Mouse (Mus musculus): ENCODE data around the gene Kcng4. TPM values are rescaled to one million over a fixed set of nuclear protein-coding genes. Genes with fewer than 3 reads are reported as not detected.

Gene Kcng4
- polyA plus RNA-seq, 1 experiment from 2014 or later = 0.28 TPM

DNA sequence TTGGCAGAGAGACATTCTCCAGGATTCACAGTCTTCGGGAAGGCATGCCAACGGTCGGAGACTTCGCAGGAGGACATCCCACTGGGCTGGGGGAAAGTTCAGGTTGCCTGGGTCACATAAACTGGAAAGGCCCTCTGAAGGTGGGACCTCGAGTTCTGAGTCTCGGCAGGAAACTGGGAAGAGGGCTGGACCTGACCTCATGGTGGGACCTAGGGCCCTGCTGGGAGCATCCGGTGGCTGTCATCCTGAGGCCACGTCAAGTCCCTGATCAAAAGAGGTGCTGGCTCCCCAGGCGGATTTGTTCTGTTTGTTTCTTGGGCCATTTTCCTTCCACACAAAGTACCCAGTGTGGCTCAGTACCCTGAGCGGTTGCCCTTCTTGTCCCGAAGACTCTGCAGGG is 28.0 kb upstream of the Kcng4 start:
- Histone ChIP-seq H3K9me3 (no peaks in the 10 kb centered on the region), H3K4me1 (peaks cover 26% of the 10 kb centered on the region), H3K36me3 (no peaks in the 10 kb centered on the region), H3K27ac (no peak overlapping the region), H3K9ac (no peak overlapping the region), H3K27me3 (replicated peaks) (no peaks in the 10 kb centered on the region), H3K4me3 (replicated peaks) (no peak overlapping the region), H3K4me2 (no peak overlapping the region)
- ATAC-seq (ENCODE audit: insufficient read depth, low FRiP score, low read depth) = no peak
- 70% methylated on average over 11 of the region's 11 CpGs for WGBS

DNA sequence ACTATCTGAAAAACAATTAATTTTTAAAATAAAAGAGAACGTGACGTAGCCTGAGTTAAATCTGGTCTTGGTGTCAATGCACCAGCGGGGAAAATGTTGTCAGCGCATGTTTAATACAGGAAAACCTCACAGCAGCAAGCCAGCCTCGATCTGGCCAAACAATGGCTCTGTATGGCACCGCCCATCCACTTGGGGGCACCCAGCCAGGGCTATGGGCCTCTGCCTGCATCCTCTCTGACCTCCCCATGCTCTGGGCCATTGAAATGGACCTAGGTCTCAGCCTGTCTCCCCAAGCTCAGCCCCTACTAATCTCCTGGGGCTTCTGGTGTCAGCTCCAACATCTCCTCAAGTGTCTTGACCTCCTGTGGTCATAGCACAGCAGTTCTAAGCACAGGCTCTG is 26.4 kb upstream of the Kcng4 start:
- 80% methylated on average over 6 of the region's 6 CpGs for WGBS
- ATAC-seq (ENCODE audit: insufficient read depth, low FRiP score, low read depth) = no peak
- H3K36me3 ChIP-seq = no peaks in the 10 kb centered on the region
- no peaks in the 10 kb centered on the region for H3K27me3 ChIP-seq (replicated peaks)
- H3K27ac ChIP-seq = no peak overlapping the region
- H3K9me3 ChIP-seq = no peaks in the 10 kb centered on the region
- H3K4me3 ChIP-seq (replicated peaks) = no peak overlapping the region
- H3K4me2 ChIP-seq = no peak overlapping the region
- H3K4me1 ChIP-seq = peaks cover 27% of the 10 kb centered on the region
- no peak overlapping the region for H3K9ac ChIP-seq

DNA sequence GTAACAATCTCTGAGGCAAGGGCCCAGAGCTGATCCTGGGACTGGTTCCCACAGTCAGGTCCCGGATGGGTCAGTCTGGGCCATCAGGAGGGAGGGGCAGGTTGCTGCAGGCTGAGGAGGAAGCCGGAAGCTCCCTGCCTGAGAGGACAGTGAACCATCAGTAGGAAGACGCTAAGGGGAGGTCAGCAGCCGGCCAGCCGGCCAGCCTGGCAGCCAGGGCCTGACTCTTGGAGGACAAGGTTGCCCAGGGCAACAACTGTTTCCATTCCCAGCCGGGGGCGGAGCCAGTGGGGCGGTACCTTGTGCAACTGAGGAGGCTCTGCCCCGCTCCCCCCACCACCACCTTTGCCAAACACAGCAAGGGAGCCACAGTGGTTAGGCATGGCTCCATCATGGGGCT is 25.6 kb upstream of the Kcng4 start:
- Histone ChIP-seq H3K9me3 (no peaks in the 10 kb centered on the region), H3K4me1 (peaks cover 25% of the 10 kb centered on the region), H3K27me3 (replicated peaks) (no peaks in the 10 kb centered on the region), H3K36me3 (no peaks in the 10 kb centered on the region), H3K27ac (no peak overlapping the region), H3K4me3 (replicated peaks) (no peak overlapping the region), H3K9ac (no peak overlapping the region), H3K4me2 (no peak overlapping the region)
- ATAC-seq (ENCODE audit: insufficient read depth, low FRiP score, low read depth) = peak; percentile 32; the same call in 1 of the 2 replicates
- WGBS = 12% methylated on average over 9 of the region's 9 CpGs

DNA sequence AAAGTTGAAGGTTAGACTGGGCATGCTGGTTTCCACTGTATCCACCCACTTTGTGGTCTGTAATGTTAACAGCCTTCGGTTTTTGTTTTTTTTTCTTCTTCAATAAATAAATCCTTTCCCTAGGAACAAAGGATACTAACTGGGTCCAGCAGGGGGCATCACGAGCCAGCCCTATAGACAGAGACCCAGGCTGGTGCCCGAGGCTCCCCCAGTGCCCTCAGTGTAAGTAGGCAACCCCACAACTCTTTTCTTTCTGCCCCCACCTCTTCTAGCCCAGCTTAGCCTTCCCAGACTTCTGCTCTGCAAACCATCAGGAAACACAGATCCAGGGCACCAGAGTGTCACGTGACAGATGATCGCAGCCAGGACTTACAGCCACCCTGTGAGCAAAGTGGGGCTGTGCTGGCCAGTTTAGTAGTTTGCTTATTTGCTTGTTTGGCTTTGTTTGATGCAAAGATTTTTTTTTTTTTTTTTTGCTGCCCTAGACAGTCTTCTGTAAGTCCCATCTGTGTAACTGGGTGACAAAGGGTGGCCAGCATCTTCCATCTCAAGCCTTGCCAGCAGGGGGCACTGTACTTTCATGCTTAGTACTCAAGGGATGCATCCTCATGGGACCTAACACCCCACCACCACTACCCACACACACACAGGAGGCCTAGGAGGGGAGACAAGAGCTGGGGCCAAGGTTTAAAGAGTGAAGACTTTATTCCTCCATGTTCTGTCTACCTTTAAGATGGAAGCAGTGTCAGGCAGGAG is 21.4 kb upstream of the Kcng4 start:
- H3K4me2 ChIP-seq = no peak overlapping the region
- H3K4me1 ChIP-seq = peaks cover 15% of the 10 kb centered on the region
- H3K9me3 ChIP-seq = no peaks in the 10 kb centered on the region
- H3K4me3 ChIP-seq (replicated peaks) = no peak overlapping the region
- no peak overlapping the region for H3K9ac ChIP-seq
- 44% methylated on average over 5 of the region's 5 CpGs for WGBS
- no peaks in the 10 kb centered on the region for H3K36me3 ChIP-seq
- H3K27me3 ChIP-seq (replicated peaks) = no peaks in the 10 kb centered on the region
- no peak overlapping the region for H3K27ac ChIP-seq
- no peak for ATAC-seq (ENCODE audit: insufficient read depth, low FRiP score, low read depth)

DNA sequence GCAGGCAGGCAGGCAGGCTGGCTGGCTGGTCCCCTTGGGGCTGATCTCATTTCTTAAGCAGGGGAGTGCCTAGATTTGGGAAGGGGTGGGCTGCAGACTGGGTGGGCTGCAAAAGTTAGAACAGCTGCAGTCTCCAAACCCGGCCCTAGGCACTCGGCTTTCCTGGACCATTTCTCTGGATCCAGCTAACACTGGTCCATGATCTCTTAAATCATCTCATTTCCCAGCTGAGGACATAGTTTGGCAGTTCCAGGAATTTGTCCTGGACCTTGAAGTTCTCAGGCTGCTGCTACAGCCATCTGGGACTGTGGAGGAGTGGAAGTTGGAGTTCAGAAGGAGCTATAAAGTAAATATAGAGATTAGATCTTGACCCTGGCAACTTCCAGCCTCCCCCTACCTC is 15.8 kb upstream of the Kcng4 start:
- WGBS = 34% methylated on average over 2 of the region's 2 CpGs
- Histone ChIP-seq H3K27me3 (replicated peaks) (no peaks in the 10 kb centered on the region), H3K36me3 (no peaks in the 10 kb centered on the region), H3K4me2 (no peak overlapping the region), H3K4me3 (replicated peaks) (no peak overlapping the region), H3K27ac (no peak overlapping the region), H3K9me3 (no peaks in the 10 kb centered on the region), H3K4me1 (0 out of 2 replicates have a peak, but pooled peaks cover 2% of the 10 kb centered on the region), H3K9ac (no peak overlapping the region)
- peak; percentile 53; the same call in 1 of the 2 replicates for ATAC-seq (ENCODE audit: insufficient read depth, low FRiP score, low read depth)

DNA sequence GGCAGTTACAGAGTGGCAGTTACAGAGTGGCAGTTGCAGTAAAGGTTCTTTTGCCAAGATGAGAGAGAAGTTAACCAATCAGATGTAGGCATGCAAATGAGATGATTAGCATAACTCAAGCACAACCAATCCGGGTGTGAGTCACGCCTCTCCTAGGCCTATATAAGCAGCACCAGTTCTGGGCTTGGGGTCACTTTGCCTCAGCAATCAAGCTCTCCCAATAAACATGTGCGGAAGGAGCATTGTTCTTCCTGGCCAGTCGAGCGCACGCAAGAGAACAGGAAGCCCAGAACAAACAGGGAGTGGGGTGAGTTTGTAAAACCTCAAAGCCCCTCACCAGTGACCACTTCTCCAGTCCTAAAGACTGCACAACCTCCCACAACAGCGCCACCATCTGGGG is 11.4 kb upstream of the Kcng4 start:
- no peak overlapping the region for H3K4me2 ChIP-seq
- no peaks in the 10 kb centered on the region for H3K36me3 ChIP-seq
- no peak for ATAC-seq (ENCODE audit: insufficient read depth, low FRiP score, low read depth)
- H3K4me1 ChIP-seq = 0 out of 2 replicates have a peak, but pooled peaks cover 2% of the 10 kb centered on the region
- H3K27me3 ChIP-seq (replicated peaks) = no peaks in the 10 kb centered on the region
- H3K27ac ChIP-seq = no peak overlapping the region
- no peak overlapping the region for H3K9ac ChIP-seq
- no peaks in the 10 kb centered on the region for H3K9me3 ChIP-seq
- WGBS = 82% methylated on average over 7 of the region's 7 CpGs
- H3K4me3 ChIP-seq (replicated peaks) = no peak overlapping the region

DNA sequence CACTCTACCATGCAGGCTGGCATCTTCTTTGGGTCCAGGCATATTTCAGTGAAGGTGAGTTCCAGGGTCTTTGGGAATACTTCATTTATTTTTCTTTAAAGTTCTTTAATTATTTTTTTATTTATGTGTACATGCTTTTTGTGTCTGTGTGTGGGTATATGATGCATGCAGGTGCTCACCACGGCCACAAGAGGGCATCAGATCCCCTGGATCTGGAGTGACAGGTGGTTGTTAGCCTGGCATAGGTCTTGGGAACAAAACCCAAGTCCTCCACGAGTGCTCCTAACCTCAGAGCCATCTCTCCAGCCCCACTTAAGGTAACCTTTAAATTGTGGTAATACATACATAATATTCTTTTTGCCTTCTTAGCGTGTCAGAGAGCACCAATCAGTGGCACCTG is 10.7 kb upstream of the Kcng4 start:
- Histone ChIP-seq H3K4me1 (no peaks in the 10 kb centered on the region), H3K9ac (no peak overlapping the region), H3K27me3 (replicated peaks) (no peaks in the 10 kb centered on the region), H3K36me3 (no peaks in the 10 kb centered on the region), H3K4me3 (replicated peaks) (no peak overlapping the region), H3K27ac (no peak overlapping the region), H3K9me3 (no peaks in the 10 kb centered on the region), H3K4me2 (no peak overlapping the region)
- no peak for ATAC-seq (ENCODE audit: insufficient read depth, low FRiP score, low read depth)
- 69% methylated on average over 3 of the region's 3 CpGs for WGBS

DNA sequence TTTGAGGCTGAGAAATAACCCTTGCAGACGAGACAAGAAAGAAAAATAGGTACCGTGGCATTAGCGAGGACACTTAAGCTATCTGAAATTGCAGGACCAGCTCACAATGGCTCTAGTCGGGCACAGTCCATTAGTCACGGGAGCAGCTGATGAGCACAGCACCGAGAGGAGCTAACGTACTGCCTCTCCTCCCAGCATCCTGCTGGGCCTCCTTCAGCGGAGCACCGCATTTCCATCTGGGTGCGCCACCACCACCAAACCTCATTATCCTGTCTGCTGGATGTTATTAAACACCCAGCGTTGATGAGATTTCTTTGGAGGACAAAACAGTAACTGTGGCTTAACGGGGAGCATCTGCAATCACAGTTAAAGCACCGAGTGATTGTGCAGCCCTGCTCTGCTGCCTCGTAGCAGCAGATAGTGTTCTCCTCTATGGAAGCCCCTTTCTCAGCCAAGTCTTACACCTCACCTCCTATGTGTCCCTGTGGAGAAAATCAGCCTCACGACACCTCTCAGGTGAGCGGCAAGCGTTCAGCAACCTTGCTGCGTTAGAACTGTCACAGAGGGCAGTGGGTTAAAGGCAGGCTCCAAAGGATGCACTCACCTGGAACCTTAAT is 9.6 kb upstream of the Kcng4 start:
- Histone ChIP-seq H3K4me3 (replicated peaks) (no peak overlapping the region), H3K27ac (no peak overlapping the region), H3K9ac (no peak overlapping the region), H3K36me3 (no peaks in the 10 kb centered on the region), H3K9me3 (no peaks in the 10 kb centered on the region), H3K27me3 (replicated peaks) (no peaks in the 10 kb centered on the region), H3K4me1 (no peaks in the 10 kb centered on the region), H3K4me2 (no peak overlapping the region)
- 71% methylated on average over 18 of the region's 18 CpGs for WGBS
- ATAC-seq (ENCODE audit: insufficient read depth, low FRiP score, low read depth) = no peak

DNA sequence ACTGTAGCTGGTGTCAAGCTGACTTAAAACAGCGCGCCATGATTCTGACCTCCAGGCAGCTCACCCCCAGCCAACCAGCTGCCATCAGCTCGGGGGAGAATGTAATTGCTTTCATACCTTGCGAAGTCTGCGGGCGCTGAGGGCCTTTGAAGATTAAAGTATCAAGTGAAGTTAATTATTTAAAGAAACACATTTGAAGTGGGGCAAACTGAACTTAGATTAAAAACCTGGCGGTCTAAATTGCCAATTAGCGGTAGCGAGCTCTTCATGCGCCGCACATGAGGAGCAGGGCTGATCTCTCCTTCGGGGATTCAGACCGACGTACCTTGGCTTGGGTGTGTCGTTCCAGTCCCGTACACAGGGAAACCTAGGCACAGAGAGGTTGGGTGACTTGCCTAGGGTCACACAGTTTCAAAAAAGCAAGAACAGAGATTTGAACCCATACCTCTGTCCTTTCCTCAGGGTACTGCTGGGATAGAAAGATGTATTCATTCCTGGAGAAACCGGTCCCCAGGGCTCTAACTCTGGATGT is 9.0 kb upstream of the Kcng4 start:
- Histone ChIP-seq H3K4me3 (replicated peaks) (no peak overlapping the region), H3K27ac (no peak overlapping the region), H3K9ac (no peak overlapping the region), H3K36me3 (no peaks in the 10 kb centered on the region), H3K4me2 (no peak overlapping the region), H3K4me1 (no peaks in the 10 kb centered on the region), H3K27me3 (replicated peaks) (no peaks in the 10 kb centered on the region), H3K9me3 (no peaks in the 10 kb centered on the region)
- WGBS = 83% methylated on average over 17 of the region's 17 CpGs
- ATAC-seq (ENCODE audit: insufficient read depth, low FRiP score, low read depth) = no peak

DNA sequence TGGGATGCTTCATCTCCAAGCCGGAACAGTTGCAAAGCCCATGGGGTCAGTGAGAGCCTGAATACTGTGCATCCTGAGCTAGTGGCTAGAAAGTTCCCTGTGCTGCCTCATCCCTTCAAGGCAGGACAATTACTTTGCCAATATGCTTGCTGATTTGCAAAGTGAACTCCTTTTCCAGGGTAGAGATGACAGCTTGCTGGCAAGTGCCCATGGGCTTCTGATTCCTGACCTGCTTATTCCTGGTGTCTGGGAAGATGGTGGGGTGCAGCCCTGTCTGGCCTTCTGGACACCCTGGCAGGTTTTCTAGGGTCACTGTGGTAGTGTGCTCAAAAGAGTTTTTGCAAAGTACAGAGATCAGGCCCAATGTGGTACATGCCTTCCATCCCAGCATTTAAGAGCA is 7.5 kb upstream of the Kcng4 start:
- ATAC-seq (ENCODE audit: insufficient read depth, low FRiP score, low read depth) = no peak
- Histone ChIP-seq H3K4me1 (no peaks in the 10 kb centered on the region), H3K36me3 (no peaks in the 10 kb centered on the region), H3K27ac (no peak overlapping the region), H3K9me3 (no peaks in the 10 kb centered on the region), H3K9ac (no peak overlapping the region), H3K27me3 (replicated peaks) (no peaks in the 10 kb centered on the region), H3K4me3 (replicated peaks) (no peak overlapping the region), H3K4me2 (no peak overlapping the region)
- WGBS = 91% methylated on average over 1 of the region's 1 CpGs

DNA sequence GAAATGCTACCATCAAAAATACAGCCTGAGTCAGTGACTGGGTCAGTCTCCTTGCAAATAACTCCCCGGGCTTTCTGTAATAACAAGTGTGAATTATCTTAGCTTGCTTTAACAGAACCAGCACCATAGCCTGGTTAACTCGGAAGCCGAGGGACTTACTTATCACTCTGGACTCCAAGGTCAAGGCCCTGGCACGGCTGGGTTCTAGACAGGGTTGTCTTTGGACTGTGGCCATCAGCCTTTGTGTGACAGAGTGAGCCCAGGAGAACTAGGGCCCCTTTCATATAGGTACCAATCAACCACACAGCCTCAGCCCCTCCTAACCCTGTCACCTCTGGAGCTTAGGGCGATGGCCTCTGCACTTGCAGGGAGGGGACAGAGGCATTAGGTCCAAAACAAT is 5.6 kb upstream of the Kcng4 start:
- ATAC-seq (ENCODE audit: insufficient read depth, low FRiP score, low read depth) = no peak
- 68% methylated on average over 5 of the region's 5 CpGs for WGBS
- no peak overlapping the region for H3K4me3 ChIP-seq (replicated peaks)

DNA sequence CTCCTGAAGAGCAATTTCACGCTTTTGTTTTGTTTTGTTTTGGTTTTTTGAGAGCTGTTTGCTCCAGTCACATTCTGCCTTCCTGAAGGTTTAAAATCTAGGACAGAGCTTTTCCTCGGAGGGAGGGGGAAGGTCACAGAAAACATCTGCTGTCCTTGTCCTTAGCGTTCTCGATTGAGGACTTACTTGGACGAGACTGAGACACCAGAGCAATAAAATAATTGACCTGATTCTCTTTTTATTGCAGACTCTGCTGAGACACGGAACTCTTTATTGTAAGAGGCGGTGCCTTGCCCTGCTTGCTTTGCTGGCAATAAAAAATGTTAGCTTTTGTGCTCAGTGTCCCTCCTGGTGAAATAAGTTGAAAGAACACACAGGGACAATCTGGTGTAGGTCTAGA is 4.3 kb upstream of the Kcng4 start:
- no peak overlapping the region for H3K4me2 ChIP-seq
- H3K4me1 ChIP-seq = peaks cover 11% of the 10 kb centered on the region; the same call in 1 of the 2 replicates
- 53% methylated on average over 7 of the region's 7 CpGs for WGBS
- H3K9ac ChIP-seq = no peak overlapping the region
- H3K4me3 ChIP-seq (replicated peaks) = no peak overlapping the region
- H3K36me3 ChIP-seq = no peaks in the 10 kb centered on the region
- H3K27ac ChIP-seq = no peak overlapping the region
- no peak for ATAC-seq (ENCODE audit: insufficient read depth, low FRiP score, low read depth)
- no peaks in the 10 kb centered on the region for H3K9me3 ChIP-seq
- no peaks in the 10 kb centered on the region for H3K27me3 ChIP-seq (replicated peaks)

More for the DNA sequence above, 5.6 kb upstream of the Kcng4 start:
- no peak overlapping the region for H3K27ac ChIP-seq
- H3K4me2 ChIP-seq = no peak overlapping the region
- no peaks in the 10 kb centered on the region for H3K9me3 ChIP-seq
- 0 out of 2 replicates have a peak, but pooled peaks cover 4% of the 10 kb centered on the region for H3K4me1 ChIP-seq
- H3K36me3 ChIP-seq = no peaks in the 10 kb centered on the region
- no peaks in the 10 kb centered on the region for H3K27me3 ChIP-seq (replicated peaks)
- no peak overlapping the region for H3K9ac ChIP-seq
